Mouse (Mus musculus): ENCODE results near the gene Tmem97. TPM values are rescaled to one million over a fixed set of nuclear protein-coding genes. Genes with fewer than 3 reads are reported as not detected.

Tmem97 gene
- polyA plus RNA-seq, 1 experiment: 27.6 TPM

GRCm38 (mm10) chr11:78522481-78522997, 28.0 kb downstream of the Tmem97 start:
- Histone ChIP-seq H3K4me1 (ENCODE audit: control insufficient read depth, insufficient read depth, low read length) (peaks cover 13% of the 10 kb centered on the region), H3K4me3 (replicated peaks; ENCODE audit: extremely low read depth, low read depth, low read length) (no peak overlapping the region)
- TF ChIP-seq POLR2A (IDR thresholded peaks at IDR 0.05; ENCODE audit: borderline replicate concordance, extremely low read depth, low read depth, low read length): no peak
- TF ChIP-seq CTCF (IDR thresholded peaks at IDR 0.05; ENCODE audit: insufficient read depth, low read length): 0 out of 2 replicates have a peak, but pooled peaks have one; percentile 21
- no peak for DNase-seq
- WGBS: 67% methylated on average over 1 of the region's 1 CpGs

- Histone ChIP-seq H3K4me3 (replicated peaks; ENCODE audit: extremely low read depth, low read depth, low read length) (no peak overlapping the region), H3K4me1 (ENCODE audit: control insufficient read depth, insufficient read depth, low read length) (peaks cover 13% of the 10 kb centered on the region)
- no peak for TF ChIP-seq CTCF (IDR thresholded peaks at IDR 0.05; ENCODE audit: insufficient read depth, low read length)
- TF ChIP-seq POLR2A (IDR thresholded peaks at IDR 0.05; ENCODE audit: borderline replicate concordance, extremely low read depth, low read depth, low read length): no peak
- 63% methylated on average over 3 of the region's 3 CpGs for whole genome bisulfite sequencing
- no peak for DNase-seq
Observed at GRCm38 (mm10) chr11:78521880-78522279, 28.7 kb downstream of the Tmem97 start.

GRCm38 (mm10) chr11:78518931-78519330, 31.6 kb downstream of the Tmem97 start:
- Histone ChIP-seq H3K4me3 (replicated peaks; ENCODE audit: extremely low read depth, low read depth, low read length) (no peak overlapping the region), H3K4me1 (ENCODE audit: control insufficient read depth, insufficient read depth, low read length) (peaks cover 5% of the 10 kb centered on the region; the same call in 1 of the 2 replicates)
- WGBS: 88% methylated on average over 10 of the region's 10 CpGs
- no peak for TF ChIP-seq CTCF (IDR thresholded peaks at IDR 0.05; ENCODE audit: insufficient read depth, low read length)
- no peak for DNase-seq

GRCm38 (mm10) chr11:78515549-78516325, 34.8 kb downstream of the Tmem97 start:
- H3K4me1 ChIP-seq (ENCODE audit: control insufficient read depth, insufficient read depth, low read length): peaks cover 8% of the 10 kb centered on the region
- TF ChIP-seq POLR2A (IDR thresholded peaks at IDR 0.05; ENCODE audit: borderline replicate concordance, extremely low read depth, low read depth, low read length) (no peak), CTCF (IDR thresholded peaks at IDR 0.05; ENCODE audit: insufficient read depth, low read length) (peak; percentile 17; the same call in 1 of the 2 replicates)
- H3K4me3 ChIP-seq (replicated peaks; ENCODE audit: extremely low read depth, low read depth, low read length): no peak overlapping the region
- 64% methylated on average over 2 of the region's 2 CpGs for WGBS
- no peak for DNase-seq

GRCm38 (mm10) chr11:78513106-78513790, 37.3 kb downstream of the Tmem97 start:
- Histone ChIP-seq H3K4me3 (replicated peaks; ENCODE audit: extremely low read depth, low read depth, low read length) (no peak overlapping the region), H3K4me1 (ENCODE audit: control insufficient read depth, insufficient read depth, low read length) (peaks cover 5% of the 10 kb centered on the region; the same call in 1 of the 2 replicates)
- 64% methylated on average over 3 of the region's 3 CpGs for WGBS
- DNase-seq: no peak
- TF ChIP-seq POLR2A (IDR thresholded peaks at IDR 0.05; ENCODE audit: borderline replicate concordance, extremely low read depth, low read depth, low read length) (no peak), CTCF (IDR thresholded peaks at IDR 0.05; ENCODE audit: insufficient read depth, low read length) (no peak)

GRCm38 (mm10) chr11:78512025-78512957, 38.3 kb downstream of the Tmem97 start, which contains the start of the genes Tmem199 and Poldip2:
Tmem199 (minus strand) TSS chr11:78512172.
Poldip2 (plus strand) TSS chr11:78512193.
- peak; percentile 81 for DNase-seq
- TF ChIP-seq CTCF (IDR thresholded peaks at IDR 0.05; ENCODE audit: insufficient read depth, low read length) (no peak), POLR2A (IDR thresholded peaks at IDR 0.05; ENCODE audit: borderline replicate concordance, extremely low read depth, low read depth, low read length) (peak; percentile 76; the same call in 1 of the 2 replicates)
- H3K4me3 ChIP-seq (replicated peaks; ENCODE audit: extremely low read depth, low read depth, low read length): peak within 1 kb of the TSS; percentile 95
- H3K4me1 ChIP-seq (ENCODE audit: control insufficient read depth, insufficient read depth, low read length): peaks cover 5% of the 10 kb centered on the region; the same call in 1 of the 2 replicates
- under 1% methylated on average over 67 of the region's 67 CpGs for WGBS

GRCm38 (mm10) chr11:78509148-78509547, 41.4 kb downstream of the Tmem97 start:
- no peak for DNase-seq
- H3K4me1 ChIP-seq (ENCODE audit: control insufficient read depth, insufficient read depth, low read length): peaks cover 5% of the 10 kb centered on the region; the same call in 1 of the 2 replicates
- TF ChIP-seq CTCF (IDR thresholded peaks at IDR 0.05; ENCODE audit: insufficient read depth, low read length) (peak; percentile 47), POLR2A (IDR thresholded peaks at IDR 0.05; ENCODE audit: borderline replicate concordance, extremely low read depth, low read depth, low read length) (no peak)
- 88% methylated on average over 5 of the region's 5 CpGs for WGBS
- no peak overlapping the region for H3K4me3 ChIP-seq (replicated peaks; ENCODE audit: extremely low read depth, low read depth, low read length)

- TF ChIP-seq CTCF (IDR thresholded peaks at IDR 0.05; ENCODE audit: insufficient read depth, low read length) (no peak), POLR2A (IDR thresholded peaks at IDR 0.05; ENCODE audit: borderline replicate concordance, extremely low read depth, low read depth, low read length) (no peak)
- WGBS: 84% methylated on average over 3 of the region's 3 CpGs
- no peak for DNase-seq
- Histone ChIP-seq H3K4me1 (ENCODE audit: control insufficient read depth, insufficient read depth, low read length) (no peaks in the 10 kb centered on the region), H3K4me3 (replicated peaks; ENCODE audit: extremely low read depth, low read depth, low read length) (no peak overlapping the region)
Observed at GRCm38 (mm10) chr11:78505430-78505829, 45.1 kb downstream of the Tmem97 start.
